Mouse (Mus musculus): ENCODE measurements around the gene Miga2. TPM values are rescaled to one million over a fixed set of nuclear protein-coding genes. Genes with fewer than 3 reads are reported as not detected.

The Miga2 gene
- polyA plus RNA-seq, 1 experiment = 11.1 TPM

DNA sequence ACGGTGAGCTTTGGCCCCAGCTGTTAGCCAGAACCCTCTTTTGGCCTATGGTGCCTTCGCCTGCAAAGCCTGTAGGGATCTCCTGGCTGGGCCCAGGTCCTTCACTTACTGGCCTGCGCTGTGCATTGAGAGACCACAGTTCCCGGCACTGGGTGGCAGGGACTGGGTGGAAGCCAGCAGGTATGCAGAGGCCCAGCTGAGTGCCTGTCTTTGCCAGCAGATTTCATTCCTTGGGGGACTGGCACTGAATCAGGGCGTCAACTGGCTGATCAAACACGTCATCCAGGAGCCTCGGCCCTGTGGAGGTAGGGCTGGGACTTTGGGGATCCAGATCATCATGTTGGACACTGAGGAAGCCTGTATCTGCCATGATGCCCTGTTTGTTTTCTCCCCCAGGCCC is 31.7 kb downstream of the Miga2 start:
- Histone ChIP-seq H3K27me3 (ENCODE audit: control insufficient read depth, insufficient read depth, low read length) (no peaks in the 10 kb centered on the region), H3K4me1 (ENCODE audit: control insufficient read depth, insufficient read depth, insufficient read length) (peaks cover 10% of the 10 kb centered on the region; the same call in 1 of the 2 replicates), H3K4me3 (ENCODE audit: extremely low read depth, insufficient read depth, insufficient read length) (no peak overlapping the region), H3K27ac (ENCODE audit: insufficient read depth, low read length) (no peak overlapping the region), H3K36me3 (ENCODE audit: control insufficient read depth, insufficient read depth, low read length) (peaks cover 20% of the 10 kb centered on the region)
- no peak for DNase-seq (ENCODE audit: low read depth in 1 of 2, low spot score in 2 of 2)
- WGBS = 93% methylated on average over 7 of the region's 7 CpGs
- no peak for TF ChIP-seq POLR2A (IDR thresholded peaks at IDR 0.05; ENCODE audit: low read depth, low read length)
- TF ChIP-seq CTCF (IDR thresholded peaks at IDR 0.05; ENCODE audit: extremely low read depth, insufficient read depth, insufficient read length, insufficient replicate concordance) = no peak

DNA sequence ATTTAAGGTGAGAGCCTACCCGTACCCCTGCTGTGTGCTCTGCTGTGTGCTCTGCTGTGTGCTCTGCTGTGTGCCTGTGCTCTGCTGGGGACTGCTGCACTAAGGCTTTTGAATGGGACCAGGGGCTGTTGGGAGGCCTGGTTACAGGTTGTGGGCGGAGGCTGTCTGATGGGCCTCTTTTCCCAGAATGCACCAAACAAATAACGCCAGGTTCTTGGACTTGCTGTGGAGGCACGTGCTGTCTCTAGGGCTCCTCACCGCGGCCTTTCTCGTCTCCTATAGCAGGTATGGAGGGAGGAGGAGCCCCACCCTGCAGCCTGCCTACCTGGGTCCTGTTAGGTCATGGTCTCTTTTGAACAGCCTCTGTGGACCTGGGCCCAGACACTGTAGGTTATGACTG is 32.2 kb downstream of the Miga2 start:
- peaks cover 10% of the 10 kb centered on the region; the same call in 1 of the 2 replicates for H3K4me1 ChIP-seq (ENCODE audit: control insufficient read depth, insufficient read depth, insufficient read length)
- H3K36me3 ChIP-seq (ENCODE audit: control insufficient read depth, insufficient read depth, low read length) = peaks cover 20% of the 10 kb centered on the region
- no peak for DNase-seq (ENCODE audit: low read depth in 1 of 2, low spot score in 2 of 2)
- WGBS = 91% methylated on average over 7 of the region's 7 CpGs
- H3K27me3 ChIP-seq (ENCODE audit: control insufficient read depth, insufficient read depth, low read length) = no peaks in the 10 kb centered on the region
- H3K4me3 ChIP-seq (ENCODE audit: extremely low read depth, insufficient read depth, insufficient read length) = no peak overlapping the region
- no peak overlapping the region for H3K27ac ChIP-seq (ENCODE audit: insufficient read depth, low read length)
- no peak for TF ChIP-seq POLR2A (IDR thresholded peaks at IDR 0.05; ENCODE audit: low read depth, low read length)

DNA sequence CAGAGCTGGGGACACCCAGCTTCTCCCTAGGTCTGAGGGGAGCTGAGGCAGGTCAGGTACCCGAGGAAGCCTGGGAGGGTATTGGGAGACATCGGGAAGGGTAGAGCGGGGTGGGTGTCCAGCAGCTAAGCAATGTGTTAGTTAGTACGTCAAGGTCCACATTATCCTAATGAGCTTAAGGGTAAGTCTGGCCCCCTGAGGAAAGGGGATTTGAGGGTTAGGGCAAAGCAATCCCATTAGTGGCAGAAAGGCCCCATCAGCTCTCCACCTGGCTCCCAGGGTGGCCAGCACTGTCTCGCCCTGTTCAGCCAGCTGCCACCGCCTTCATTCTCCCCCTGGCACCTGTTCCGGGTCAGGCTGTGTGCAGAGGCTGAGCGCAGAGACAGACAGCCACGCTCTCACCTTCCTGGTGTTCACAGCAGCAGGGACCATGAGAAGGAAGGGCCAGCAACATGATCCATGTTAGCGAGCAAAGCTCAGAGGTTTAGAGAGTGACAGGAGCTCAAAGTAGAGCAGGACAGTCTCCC is 34.0 kb downstream of the Miga2 start:
- no peak for DNase-seq (ENCODE audit: low read depth in 1 of 2, low spot score in 2 of 2)
- WGBS = 94% methylated on average over 10 of the region's 10 CpGs
- H3K4me1 ChIP-seq (ENCODE audit: control insufficient read depth, insufficient read depth, insufficient read length) = peaks cover 7% of the 10 kb centered on the region; the same call in 1 of the 2 replicates
- H3K36me3 ChIP-seq (ENCODE audit: control insufficient read depth, insufficient read depth, low read length) = peaks cover 28% of the 10 kb centered on the region
- H3K27ac ChIP-seq (ENCODE audit: insufficient read depth, low read length) = no peak overlapping the region
- H3K27me3 ChIP-seq (ENCODE audit: control insufficient read depth, insufficient read depth, low read length) = no peaks in the 10 kb centered on the region
- no peak overlapping the region for H3K4me3 ChIP-seq (ENCODE audit: extremely low read depth, insufficient read depth, insufficient read length)
- no peak for TF ChIP-seq POLR2A (IDR thresholded peaks at IDR 0.05; ENCODE audit: low read depth, low read length)
- TF ChIP-seq CTCF (IDR thresholded peaks at IDR 0.05; ENCODE audit: extremely low read depth, insufficient read depth, insufficient read length, insufficient replicate concordance) = no peak

GRCm38 (mm10) chr2:30399191-30400171 is 35.4 kb downstream of the Miga2 start:
- Histone ChIP-seq H3K27me3 (ENCODE audit: control insufficient read depth, insufficient read depth, low read length) (no peaks in the 10 kb centered on the region), H3K4me3 (ENCODE audit: extremely low read depth, insufficient read depth, insufficient read length) (no peak overlapping the region), H3K4me1 (ENCODE audit: control insufficient read depth, insufficient read depth, insufficient read length) (no peaks in the 10 kb centered on the region), H3K27ac (ENCODE audit: insufficient read depth, low read length) (no peak overlapping the region), H3K36me3 (ENCODE audit: control insufficient read depth, insufficient read depth, low read length) (peaks cover 28% of the 10 kb centered on the region)
- WGBS = 87% methylated on average over 20 of the region's 20 CpGs
- no peak for DNase-seq (ENCODE audit: low read depth in 1 of 2, low spot score in 2 of 2)
- TF ChIP-seq POLR2A (IDR thresholded peaks at IDR 0.05; ENCODE audit: low read depth, low read length) = no peak
- TF ChIP-seq CTCF (IDR thresholded peaks at IDR 0.05; ENCODE audit: extremely low read depth, insufficient read depth, insufficient read length, insufficient replicate concordance) = no peak

DNA sequence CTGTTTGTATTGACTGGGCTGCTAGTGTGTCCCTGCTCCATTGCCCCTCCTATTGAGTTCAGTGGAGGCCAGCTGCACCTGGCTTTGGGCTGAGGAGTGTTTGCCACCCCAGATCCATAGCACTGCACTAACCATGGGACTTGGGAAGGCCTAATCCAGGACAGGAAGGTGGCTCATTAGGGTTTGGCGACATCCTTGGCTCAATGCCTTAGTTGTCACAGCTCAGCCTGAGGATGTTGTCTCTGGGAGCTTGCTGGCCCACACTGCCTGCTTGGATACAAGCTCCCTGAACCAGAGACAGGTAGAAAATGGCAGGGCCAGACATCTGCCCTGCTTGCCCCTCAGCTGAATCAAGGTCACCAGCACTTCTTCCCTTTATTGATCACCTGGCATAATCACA is 37.5 kb downstream of the Miga2 start:
- no peak overlapping the region for H3K27ac ChIP-seq (ENCODE audit: insufficient read depth, low read length)
- TF ChIP-seq POLR2A (IDR thresholded peaks at IDR 0.05; ENCODE audit: low read depth, low read length) = no peak
- TF ChIP-seq CTCF (IDR thresholded peaks at IDR 0.05; ENCODE audit: extremely low read depth, insufficient read depth, insufficient read length, insufficient replicate concordance) = no peak
- no peaks in the 10 kb centered on the region for H3K4me1 ChIP-seq (ENCODE audit: control insufficient read depth, insufficient read depth, insufficient read length)
- peaks cover 28% of the 10 kb centered on the region for H3K36me3 ChIP-seq (ENCODE audit: control insufficient read depth, insufficient read depth, low read length)
- no peaks in the 10 kb centered on the region for H3K27me3 ChIP-seq (ENCODE audit: control insufficient read depth, insufficient read depth, low read length)
- 81% methylated on average over 1 of the region's 1 CpGs for WGBS
- no peak for DNase-seq (ENCODE audit: low read depth in 1 of 2, low spot score in 2 of 2)
- H3K4me3 ChIP-seq (ENCODE audit: extremely low read depth, insufficient read depth, insufficient read length) = no peak overlapping the region

- WGBS = 94% methylated on average over 9 of the region's 9 CpGs
- TF ChIP-seq CTCF (IDR thresholded peaks at IDR 0.05; ENCODE audit: extremely low read depth, insufficient read depth, insufficient read length, insufficient replicate concordance) = no peak
- TF ChIP-seq POLR2A (IDR thresholded peaks at IDR 0.05; ENCODE audit: low read depth, low read length) = no peak
- Histone ChIP-seq H3K4me3 (ENCODE audit: extremely low read depth, insufficient read depth, insufficient read length) (no peak overlapping the region), H3K27ac (ENCODE audit: insufficient read depth, low read length) (no peak overlapping the region), H3K4me1 (ENCODE audit: control insufficient read depth, insufficient read depth, insufficient read length) (peaks cover 4% of the 10 kb centered on the region; the same call in 1 of the 2 replicates), H3K27me3 (ENCODE audit: control insufficient read depth, insufficient read depth, low read length) (no peaks in the 10 kb centered on the region), H3K36me3 (ENCODE audit: control insufficient read depth, insufficient read depth, low read length) (peaks cover 23% of the 10 kb centered on the region)
- DNase-seq (ENCODE audit: low read depth in 1 of 2, low spot score in 2 of 2) = no peak
These were observed 38.4 kb downstream of the Miga2 start for GRCm38 (mm10) chr2:30402351-30402826.

All from spleen, adult 2 months (tissue).